Mouse (Mus musculus) neural tube, embryonic 12.5 days (tissue): ENCODE results near the gene Pcnx4. TPM values are rescaled to one million over a fixed set of nuclear protein-coding genes. Genes with fewer than 3 reads are reported as not detected.

Experiments used
- ATAC-seq: fragments of 200-750 bp; cut with Nextera tagmentation; 2 replicates; pipeline ENCODE4 v1.8.0; 2017; ENCODE audit warnings: low read depth, mild to moderate bottlenecking, moderate TSS enrichment, moderate library complexity; ENCODE audit not compliant: low FRiP score
- H3K27ac ChIP-seq: fragments of 300-500 bp; sonication (generic); 2 replicates; pipeline ENCODE4 v1.5.1; 2016
- H3K27me3 ChIP-seq: fragments of 300-500 bp; sonication (generic); replicated peaks from 2 replicates; pipeline ENCODE4 v1.6.1; 2016; ENCODE audit warnings: mild to moderate bottlenecking
- H3K36me3 ChIP-seq: fragments of 300-500 bp; sonication (generic); 2 replicates; pipeline ENCODE4 v1.6.1; 2016; ENCODE audit warnings: mild to moderate bottlenecking
- H3K4me1 ChIP-seq: fragments of 300-500 bp; sonication (generic); 2 replicates; pipeline ENCODE4 v1.6.1; 2016
- H3K4me2 ChIP-seq: fragments of 300-500 bp; sonication (generic); replicated peaks from 2 replicates; pipeline ENCODE4 v1.6.1; 2016; ENCODE audit warnings: mild to moderate bottlenecking
- H3K4me3 ChIP-seq: fragments of 300-500 bp; sonication (generic); 2 replicates; pipeline ENCODE4 v1.5.1; 2016
- H3K9ac ChIP-seq: fragments of 300-500 bp; sonication (generic); 2 replicates; pipeline ENCODE4 v1.6.1; 2016; ENCODE audit warnings: mild to moderate bottlenecking
- H3K9me3 ChIP-seq: fragments of 300-500 bp; sonication (generic); 2 replicates; pipeline ENCODE4 v1.6.1; 2016; ENCODE audit warnings: mild to moderate bottlenecking
- WGBS: fragments of 180-500 bp; shearing (Covaris S2); methylation state at CpG from one replicate; pipeline ENCODE4 v1.1.7; 2016; 5-methylcytosine and 5-hydroxymethylcytosine counted together
- polyA plus RNA-seq: library from polyadenylated mRNA; unstranded; fragments of >200 nt; fragmentation: Nextera tagmentation; extraction: Ambion mirVana; gene quantifications from 2 replicates; pipeline ENCODE4 v1.2.1, GENCODE M21; 2016

The Pcnx4 gene
- polyA plus RNA-seq, 1 experiment from 2014 or later, result 19.7 TPM

DNA sequence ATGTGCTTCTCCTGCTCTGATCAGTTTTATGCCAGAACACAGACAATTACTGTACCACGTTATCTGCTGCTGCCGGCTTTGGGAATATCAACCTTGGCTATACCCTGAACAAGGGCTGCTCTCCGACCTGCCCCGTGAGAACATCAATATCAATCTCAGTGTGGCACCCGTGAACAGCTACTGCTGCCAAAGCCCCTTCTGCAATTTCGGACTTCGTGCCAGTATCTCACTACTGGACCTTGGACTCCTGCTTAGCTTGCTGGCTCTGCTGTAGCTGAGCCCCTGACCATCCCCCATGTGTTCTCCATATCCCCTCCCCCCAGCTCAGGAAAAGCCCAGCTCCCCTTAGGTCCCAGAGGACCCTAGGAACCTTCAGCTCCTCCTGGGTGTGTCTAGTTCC, 84.7 kb downstream of the Pcnx4 start:
- Histone ChIP-seq H3K27me3 (no peaks in the 10 kb centered on the region), H3K27ac (no peak overlapping the region), H3K4me1 (no peaks in the 10 kb centered on the region), H3K36me3 (no peaks in the 10 kb centered on the region), H3K9me3 (no peaks in the 10 kb centered on the region), H3K9ac (no peak overlapping the region), H3K4me3 (no peak overlapping the region), H3K4me2 (no peak overlapping the region)
- ATAC-seq, result no peak
- 93% methylated on average over 7 of the region's 7 CpGs for WGBS

DNA sequence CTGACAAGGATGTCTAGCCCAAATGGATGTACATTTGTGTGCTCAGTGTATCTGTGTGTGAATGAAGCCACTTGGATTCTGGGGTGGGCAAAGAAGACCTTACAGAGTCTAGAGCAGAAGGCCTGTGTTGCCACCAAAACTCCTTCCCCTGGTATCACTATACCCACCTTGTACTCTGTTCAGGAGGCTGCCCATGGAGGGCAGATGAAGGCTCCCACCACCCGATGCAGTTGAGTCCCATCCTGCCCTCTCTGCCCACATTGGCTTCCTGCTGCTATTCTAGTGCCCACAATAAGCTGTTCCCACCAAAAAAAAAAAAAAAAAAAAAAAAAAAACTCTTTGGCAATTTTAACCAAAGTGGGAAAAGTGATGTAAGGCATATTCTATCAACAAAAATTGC, 85.3 kb downstream of the Pcnx4 start:
- ATAC-seq, result no peak
- no peak overlapping the region for H3K9ac ChIP-seq
- no peak overlapping the region for H3K4me3 ChIP-seq
- H3K36me3 ChIP-seq, result no peaks in the 10 kb centered on the region
- no peak overlapping the region for H3K27ac ChIP-seq
- 68% methylated on average over 1 of the region's 1 CpGs for WGBS
- no peaks in the 10 kb centered on the region for H3K9me3 ChIP-seq
- H3K4me2 ChIP-seq, result no peak overlapping the region
- no peaks in the 10 kb centered on the region for H3K27me3 ChIP-seq
- no peaks in the 10 kb centered on the region for H3K4me1 ChIP-seq

DNA sequence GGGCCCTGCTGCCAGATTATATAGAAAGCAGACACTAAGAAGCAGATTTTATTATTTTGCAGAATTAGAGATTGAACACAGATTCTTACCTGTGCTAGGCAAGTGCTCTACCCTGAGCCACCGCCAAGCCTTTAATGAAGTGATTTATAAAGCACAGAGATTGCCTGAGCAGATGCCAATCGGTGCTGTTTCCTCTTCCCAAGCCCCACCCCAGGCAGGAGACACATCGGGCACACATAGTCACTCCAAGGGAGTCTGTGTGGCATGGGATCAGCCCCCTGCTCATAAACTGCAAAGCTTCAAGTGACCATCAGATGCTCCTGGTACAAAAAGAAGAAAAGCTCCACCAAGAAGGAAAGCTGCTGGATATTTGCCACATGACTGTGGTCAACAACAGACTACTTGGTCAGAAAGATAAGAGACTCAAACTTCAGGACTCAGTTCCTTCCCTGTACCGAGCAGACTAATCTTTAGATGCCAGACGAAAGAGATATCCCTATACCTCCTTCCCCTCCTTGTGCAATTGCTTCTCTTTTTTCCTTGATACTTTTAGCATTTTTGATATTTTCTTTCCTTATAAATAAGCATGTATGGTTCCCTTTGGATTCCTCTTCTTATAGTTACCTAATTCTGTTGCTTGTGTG, 86.8 kb downstream of the Pcnx4 start:
- Histone ChIP-seq H3K4me2 (no peak overlapping the region), H3K9me3 (no peaks in the 10 kb centered on the region), H3K9ac (no peak overlapping the region), H3K4me1 (no peaks in the 10 kb centered on the region), H3K27me3 (no peaks in the 10 kb centered on the region), H3K36me3 (no peaks in the 10 kb centered on the region), H3K4me3 (no peak overlapping the region), H3K27ac (no peak overlapping the region)
- 85% methylated on average over 5 of the region's 5 CpGs for WGBS
- no peak for ATAC-seq

GRCm38 (mm10) chr12:72628751-72629150, 92.6 kb downstream of the Pcnx4 start:
- Histone ChIP-seq H3K9me3 (no peaks in the 10 kb centered on the region), H3K36me3 (no peaks in the 10 kb centered on the region), H3K4me2 (no peak overlapping the region), H3K27me3 (no peaks in the 10 kb centered on the region), H3K9ac (no peak overlapping the region), H3K4me1 (no peaks in the 10 kb centered on the region), H3K27ac (no peak overlapping the region), H3K4me3 (no peak overlapping the region)
- WGBS, result 91% methylated on average over 7 of the region's 7 CpGs
- ATAC-seq, result no peak

Other genes starting within 250 kb of the Pcnx4 start
- 999 and 1,030 TPM in 2 replicates for gene Rtn1, start 127.3 kb upstream of the Pcnx4 start, polyA plus RNA-seq
- 2.9 and 4.4 TPM in 2 replicates for gene Lrrc9, start 94.5 kb upstream of the Pcnx4 start, polyA plus RNA-seq
- gene Gm4756, start 113.3 kb downstream of the Pcnx4 start, polyA plus RNA-seq, result not detected in 2 replicates
- 8.4 and 9.1 TPM in 2 replicates for gene Dhrs7, start 128.5 kb downstream of the Pcnx4 start, polyA plus RNA-seq
- gene Ppm1a, start 221.1 kb downstream of the Pcnx4 start, polyA plus RNA-seq, result 83.1 and 88.1 TPM in 2 replicates